Mouse (Mus musculus) sigmoid colon, adult 10 weeks (tissue): ENCODE results near the gene Gm17654. TPM values are rescaled to one million over a fixed set of nuclear protein-coding genes. Genes with fewer than 3 reads are reported as not detected.

Experiments
- polyA plus RNA-seq: library from polyadenylated mRNA; stranded (reverse); fragments of 350-450 nt; fragmentation: Illumina TruSeq; extraction: RNeasy Lipid Tissue Mini Kit (QIAGEN cat#74804); gene quantifications from one replicate; pipeline ENCODE4 v1.2.3, GENCODE M21; 2014; ENCODE audit warnings: low read depth, low replicate concordance

Gene Gm17654
- polyA plus RNA-seq, result not detected

GRCm38 (mm10) chr14:43579046-43579445 lies at the start of gene Gm17654:
Gm17654 (minus strand) TSS chr14:43579146.

DNA sequence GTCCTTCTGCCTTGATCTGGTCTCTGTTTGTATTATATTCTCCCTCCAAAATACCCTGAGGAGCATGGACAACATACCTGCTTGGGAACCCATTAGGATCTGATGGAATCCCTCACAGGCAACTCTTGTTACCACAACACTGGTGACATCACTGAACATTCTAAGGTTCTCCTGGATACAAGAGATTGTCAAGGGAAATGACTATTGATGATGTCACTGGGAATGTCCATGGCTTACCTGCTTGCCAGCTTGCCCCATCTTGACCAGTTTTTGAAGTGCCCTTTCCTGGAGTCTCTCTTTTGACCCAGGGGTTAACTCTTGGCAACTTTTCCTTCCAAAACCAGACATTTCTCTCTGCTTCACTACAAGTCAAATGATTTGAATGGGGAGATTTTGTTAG lies 29.0 kb upstream of the Gm17654 start, which contains the start of gene Gm10375:
Gm10375 (minus strand) TSS at position 101 of the 400 bp plus-strand sequence.

DNA sequence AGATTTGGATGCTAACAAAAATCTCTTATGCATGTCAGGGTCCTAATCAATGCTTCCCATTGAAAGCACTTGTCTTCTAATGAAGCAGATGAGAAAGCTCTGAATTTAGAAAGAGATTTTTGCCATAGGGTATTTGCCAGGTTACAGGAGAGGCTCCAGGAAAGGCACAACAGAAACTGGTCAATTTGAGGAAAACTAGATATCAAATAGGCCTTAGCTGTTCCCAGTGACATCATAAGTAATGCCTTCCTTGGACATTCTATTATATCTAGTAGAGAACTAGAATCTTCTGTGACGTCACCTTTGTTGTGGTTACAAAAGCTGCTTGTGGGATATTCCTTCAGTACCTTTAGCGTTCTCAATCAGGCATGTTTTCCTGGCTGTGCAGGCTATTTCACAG lies 35.7 kb downstream of the Gm17654 start, which contains the start of gene Gm5799:
Gm5799 (plus strand) TSS at position 301 of the 400 bp plus-strand sequence.

Other genes with a start within 250 kb of the Gm17654 start
- gene 1700001F09Rik, start 231.3 kb downstream of the Gm17654 start, polyA plus RNA-seq, result not detected
- gene Gm8138, start 162.8 kb downstream of the Gm17654 start, polyA plus RNA-seq, result not detected
- gene Gm5799, start 35.6 kb downstream of the Gm17654 start, polyA plus RNA-seq, result not detected
- gene Gm10375, start 28.9 kb upstream of the Gm17654 start, polyA plus RNA-seq, result not detected
- not detected for gene Gm8165, start 98.1 kb upstream of the Gm17654 start, polyA plus RNA-seq
- 4.6 TPM for gene Gm7324, start 118.7 kb upstream of the Gm17654 start, polyA plus RNA-seq
- not detected for gene Gm16506, start 148.3 kb upstream of the Gm17654 start, polyA plus RNA-seq
- gene Gm6526, start 168.7 kb upstream of the Gm17654 start, polyA plus RNA-seq, result not detected
- gene Gm8180, start 205.6 kb upstream of the Gm17654 start, polyA plus RNA-seq, result not detected